Mouse (Mus musculus) ZHBTc4 (cell line): ENCODE results near the gene Reg4.

Experiments used
- DNase-seq: peaks from one replicate; pipeline ENCODE4 v3.0.0-alpha.2; 2011; ENCODE audit warnings: low read depth, low spot score

Reg4 gene

DNA sequence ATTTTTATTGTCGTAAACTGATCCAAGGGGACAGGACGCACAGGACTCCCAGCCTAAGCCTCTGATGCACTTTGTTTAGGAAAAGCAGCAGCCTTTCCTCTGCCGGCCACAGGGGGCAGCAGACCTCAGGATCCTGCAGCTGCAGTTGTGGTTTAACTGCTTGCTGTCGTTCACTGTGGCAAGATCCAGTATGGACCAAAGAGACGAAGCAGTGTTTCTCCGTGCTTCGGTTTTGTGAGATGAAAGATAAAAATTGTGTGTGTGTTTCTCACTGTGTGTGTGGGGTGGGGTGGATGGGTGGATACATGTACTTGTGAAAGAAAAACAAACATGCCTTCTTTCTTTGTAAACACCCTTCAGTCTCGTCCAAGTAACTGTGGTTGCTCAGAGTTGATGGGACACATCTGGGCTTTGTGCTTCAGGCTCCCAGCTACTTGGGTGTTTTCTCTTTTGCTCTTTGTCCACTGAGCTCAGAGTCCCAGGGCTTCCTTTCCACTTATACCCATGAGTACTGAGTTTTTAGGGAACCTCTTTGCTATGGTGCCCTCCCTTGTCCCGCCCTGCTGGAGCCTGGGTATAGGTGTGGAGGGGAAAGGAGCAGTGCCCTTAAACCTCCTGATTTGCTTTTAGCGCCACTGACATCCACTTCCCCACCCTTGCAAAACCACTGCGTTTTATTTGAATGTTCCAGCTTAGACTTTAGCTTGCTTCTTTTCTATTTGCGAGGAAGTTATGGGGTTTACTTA, 59.1 kb downstream of the Reg4 start:
- peak; percentile 74 for DNase-seq

DNA sequence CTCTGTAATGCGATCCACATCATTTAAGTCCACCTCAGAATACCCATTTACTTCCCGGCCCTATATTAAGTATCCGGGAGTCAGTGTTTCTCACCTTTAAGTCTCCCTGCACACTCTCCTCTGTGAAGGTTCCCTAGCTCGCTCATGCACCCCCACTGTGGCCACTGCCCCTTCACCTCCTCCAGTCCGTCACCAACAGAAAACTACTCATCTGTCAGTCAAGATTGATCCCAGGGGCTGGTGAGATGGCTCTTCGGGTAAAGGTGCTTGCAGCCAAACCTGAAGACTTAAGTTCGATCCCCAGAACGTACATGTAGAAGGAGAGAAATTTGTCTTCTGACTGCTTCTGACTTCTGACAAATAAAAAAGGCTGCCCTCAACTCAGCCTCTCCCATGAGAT, 60.5 kb downstream of the Reg4 start:
- no peak for DNase-seq

- DNase-seq = no peak
Observed at GRCm38 (mm10) chr3:98283205-98283604, 61.2 kb downstream of the Reg4 start.
